Mouse (Mus musculus) embryonic facial prominence, embryonic 13.5 days (tissue): ENCODE measurements around the gene Dusp5. TPM values are rescaled to one million over a fixed set of nuclear protein-coding genes. Genes with fewer than 3 reads are reported as not detected.
"Not testable (repeated sequence)": the region's sequence is repeated elsewhere in the genome, so short reads cannot be mapped to it uniquely, and the experiment has no call there.

Experiments
- ATAC-seq: fragments of 200-750 bp; cut with Nextera tagmentation; 2 replicates; pipeline ENCODE4 v1.8.0; 2017; ENCODE audit warnings: low read depth; ENCODE audit not compliant: insufficient number of reproducible peaks, insufficient read depth, low FRiP score, low TSS enrichment
- H3K27ac ChIP-seq: fragments of 300-500 bp; sonication (generic); 2 replicates; pipeline ENCODE4 v1.5.1; 2015; ENCODE audit warnings: moderate library complexity, mild to moderate bottlenecking, inconsistent platforms
- H3K27me3 ChIP-seq: fragments of 300-500 bp; sonication (generic); 2 replicates; pipeline ENCODE4 v1.6.1; 2015; ENCODE audit warnings: mild to moderate bottlenecking, inconsistent platforms
- H3K36me3 ChIP-seq: fragments of 300-500 bp; sonication (generic); 2 replicates; pipeline ENCODE4 v1.6.1; 2015; ENCODE audit warnings: mild to moderate bottlenecking, inconsistent platforms
- H3K4me1 ChIP-seq: fragments of 300-500 bp; sonication (generic); 2 replicates; pipeline ENCODE4 v1.6.1; 2015; ENCODE audit warnings: inconsistent platforms
- H3K4me2 ChIP-seq: fragments of 300-500 bp; sonication (generic); 2 replicates; pipeline ENCODE4 v1.6.1; 2015; ENCODE audit warnings: moderate library complexity, mild to moderate bottlenecking, inconsistent platforms
- H3K4me3 ChIP-seq: fragments of 300-500 bp; sonication (generic); 2 replicates; pipeline ENCODE4 v1.5.1; 2015; ENCODE audit warnings: mild to moderate bottlenecking, inconsistent platforms
- H3K9ac ChIP-seq: fragments of 300-500 bp; sonication (generic); 2 replicates; pipeline ENCODE4 v1.6.1; 2015; ENCODE audit warnings: mild to moderate bottlenecking, inconsistent platforms
- H3K9me3 ChIP-seq: fragments of 300-500 bp; sonication (generic); 2 replicates; pipeline ENCODE4 v1.6.1; 2016; ENCODE audit warnings: inconsistent platforms
- WGBS: fragments of 180-500 bp; shearing (Covaris S2); methylation state at CpG from one replicate; pipeline ENCODE4 v1.1.7; 2015; ENCODE audit warnings: mixed read lengths; 5-methylcytosine and 5-hydroxymethylcytosine counted together
- polyA plus RNA-seq: library from polyadenylated mRNA; unstranded; fragments of >200 nt; fragmentation: Nextera tagmentation; extraction: Ambion mirVana; gene quantifications from 2 replicates; pipeline ENCODE4 v1.2.1, GENCODE M21; 2015

The Dusp5 gene
- polyA plus RNA-seq, 1 experiment from 2014 or later: 1.1 TPM

DNA sequence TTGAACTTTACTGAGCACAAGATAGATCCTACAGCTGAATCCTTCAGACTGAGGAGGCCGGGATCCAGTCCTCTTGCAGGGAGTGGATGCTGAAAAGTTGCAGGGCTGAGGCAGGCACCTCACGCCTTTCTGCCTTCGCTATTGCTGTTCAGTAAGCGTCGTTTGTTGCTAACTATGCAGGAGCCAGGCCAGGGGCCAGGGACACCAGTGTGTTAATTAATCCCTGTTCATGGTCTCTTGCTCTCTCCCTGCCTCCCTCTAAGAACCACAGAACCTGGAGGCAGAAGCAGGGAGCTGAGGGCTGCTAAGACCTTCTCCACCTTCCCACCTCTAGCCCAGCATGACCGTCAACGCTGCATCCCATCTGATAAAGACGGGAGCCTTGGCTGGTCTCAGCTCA lies 29.9 kb upstream of the Dusp5 start:
- Histone ChIP-seq H3K4me1 (peaks cover 6% of the 10 kb centered on the region; the same call in 1 of the 2 replicates), H3K9me3 (no peaks in the 10 kb centered on the region), H3K36me3 (no peaks in the 10 kb centered on the region), H3K4me2 (no peak overlapping the region), H3K27me3 (no peaks in the 10 kb centered on the region), H3K4me3 (no peak overlapping the region), H3K27ac (no peak overlapping the region), H3K9ac (no peak overlapping the region)
- no peak for ATAC-seq
- 89% methylated on average over 8 of the region's 8 CpGs for WGBS

DNA sequence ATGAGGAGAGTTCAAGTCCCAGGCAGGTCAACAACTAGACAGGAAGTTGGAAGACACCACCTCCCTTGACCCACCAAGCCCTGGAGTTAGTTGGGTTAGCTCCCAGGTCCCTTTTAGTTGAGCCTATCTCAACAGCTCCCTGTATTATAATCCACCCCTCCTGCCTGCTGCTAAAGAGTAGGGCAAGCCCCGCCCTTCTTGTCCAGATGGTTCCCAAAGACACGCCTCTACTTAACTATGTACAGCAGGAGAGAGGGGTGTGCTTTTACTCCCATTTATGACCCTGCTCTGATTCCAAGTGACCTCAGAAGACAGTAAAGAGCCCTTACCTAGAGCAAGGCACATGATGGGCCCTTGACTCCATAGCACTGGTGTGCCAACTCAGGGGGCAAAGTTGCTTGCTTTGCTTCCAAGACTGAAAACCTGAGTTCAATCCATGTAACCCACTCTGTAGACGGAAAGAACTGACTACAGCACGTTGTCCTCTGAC lies 29.4 kb upstream of the Dusp5 start:
- Histone ChIP-seq H3K4me2 (no peak overlapping the region), H3K27ac (no peak overlapping the region), H3K9me3 (no peaks in the 10 kb centered on the region), H3K4me1 (peaks cover 6% of the 10 kb centered on the region; the same call in 1 of the 2 replicates), H3K27me3 (no peaks in the 10 kb centered on the region), H3K4me3 (no peak overlapping the region), H3K9ac (no peak overlapping the region), H3K36me3 (no peaks in the 10 kb centered on the region)
- ATAC-seq: no peak
- WGBS: 82% methylated on average over 4 of the region's 4 CpGs

DNA sequence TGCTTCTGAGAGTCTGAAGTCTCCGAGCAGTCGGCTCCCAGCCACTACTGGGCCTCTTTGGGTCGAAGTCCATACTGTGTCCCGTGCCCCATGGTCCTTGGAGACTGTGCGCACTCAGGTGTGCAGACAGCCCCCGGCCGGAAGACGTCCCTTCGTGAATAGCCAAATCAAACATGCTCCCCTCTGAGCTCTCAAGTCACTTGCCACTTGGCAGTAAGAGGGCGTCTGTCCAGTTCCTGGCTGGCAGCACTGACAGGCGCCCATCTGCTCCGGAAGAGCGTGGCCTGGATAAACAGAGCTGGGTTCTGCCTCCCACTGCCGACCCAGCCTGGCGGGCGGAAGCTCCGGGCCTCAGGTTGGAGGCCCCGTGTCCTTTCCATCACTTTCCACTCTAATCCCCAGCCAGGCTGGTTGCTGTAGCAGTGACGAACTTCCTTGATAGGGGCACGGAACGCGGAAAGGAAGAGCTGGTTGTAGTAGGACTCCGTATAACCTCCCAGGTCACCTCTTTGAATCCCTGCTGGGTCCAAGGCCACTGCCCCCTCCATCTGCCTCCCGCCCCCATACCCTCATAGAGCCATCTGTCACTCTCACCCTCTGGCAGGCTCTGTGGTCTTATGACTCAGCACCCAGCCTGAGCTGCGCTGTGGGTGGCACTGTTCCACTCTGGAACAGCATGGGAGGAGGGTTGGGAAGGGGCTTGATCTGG lies 28.5 kb upstream of the Dusp5 start:
- no peaks in the 10 kb centered on the region for H3K36me3 ChIP-seq
- no peak overlapping the region for H3K27ac ChIP-seq
- no peaks in the 10 kb centered on the region for H3K9me3 ChIP-seq
- H3K9ac ChIP-seq: no peak overlapping the region
- ATAC-seq: 0 out of 2 replicates have a peak, but pooled peaks have one; percentile 41
- H3K4me1 ChIP-seq: peaks cover 6% of the 10 kb centered on the region; the same call in 1 of the 2 replicates
- H3K4me3 ChIP-seq: no peak overlapping the region
- WGBS: 76% methylated on average over 25 of the region's 25 CpGs
- H3K4me2 ChIP-seq: no peak overlapping the region
- H3K27me3 ChIP-seq: no peaks in the 10 kb centered on the region

DNA sequence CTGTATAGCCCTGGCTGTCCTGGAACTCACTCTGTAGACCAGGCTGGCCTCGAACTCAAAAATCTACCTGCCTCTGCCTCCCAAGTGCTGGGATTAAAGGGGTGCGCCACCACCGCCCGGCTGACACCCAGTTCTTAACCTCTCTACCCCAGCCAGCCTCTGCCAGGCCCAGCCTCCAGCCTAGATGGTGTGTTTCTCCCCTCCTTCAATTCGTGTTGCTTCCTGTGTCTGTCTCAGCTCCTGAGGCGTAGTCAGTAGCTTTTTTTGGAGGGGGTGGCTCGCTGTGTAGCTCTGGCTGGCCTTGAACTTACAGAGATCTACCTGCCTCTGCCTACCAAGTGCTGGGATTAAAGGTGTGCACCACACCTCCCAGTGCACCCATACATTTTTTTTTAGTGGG lies 27.7 kb upstream of the Dusp5 start:
- not testable (repeated sequence) for H3K4me1 ChIP-seq, H3K27ac ChIP-seq, H3K4me2 ChIP-seq, H3K9ac ChIP-seq, H3K27me3 ChIP-seq, H3K36me3 ChIP-seq, ATAC-seq, H3K4me3 ChIP-seq, H3K9me3 ChIP-seq
- 86% methylated on average over 7 of the region's 7 CpGs for WGBS

DNA sequence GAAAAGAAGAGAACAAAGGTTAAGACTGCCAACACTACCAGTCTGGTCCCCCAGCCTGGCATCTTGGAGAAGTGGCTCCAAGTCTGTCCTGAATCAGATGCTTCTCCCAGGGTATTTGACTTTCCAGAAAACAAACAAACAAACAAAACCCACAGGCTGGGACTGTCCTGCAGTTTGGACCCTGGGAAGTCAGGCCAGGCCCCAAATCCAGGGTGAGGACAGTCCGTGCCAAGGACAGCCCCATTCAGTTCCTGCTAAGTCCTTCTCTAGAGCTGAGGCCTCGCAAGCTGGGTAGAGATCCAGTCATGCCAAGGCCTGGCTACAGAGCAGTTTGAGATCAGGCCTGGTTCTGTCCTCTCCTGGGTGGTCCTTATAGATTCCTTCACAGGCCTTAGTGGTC lies 27.1 kb upstream of the Dusp5 start:
- WGBS: 92% methylated on average over 2 of the region's 2 CpGs
- no peak for ATAC-seq
- H3K27ac ChIP-seq: no peak overlapping the region

DNA sequence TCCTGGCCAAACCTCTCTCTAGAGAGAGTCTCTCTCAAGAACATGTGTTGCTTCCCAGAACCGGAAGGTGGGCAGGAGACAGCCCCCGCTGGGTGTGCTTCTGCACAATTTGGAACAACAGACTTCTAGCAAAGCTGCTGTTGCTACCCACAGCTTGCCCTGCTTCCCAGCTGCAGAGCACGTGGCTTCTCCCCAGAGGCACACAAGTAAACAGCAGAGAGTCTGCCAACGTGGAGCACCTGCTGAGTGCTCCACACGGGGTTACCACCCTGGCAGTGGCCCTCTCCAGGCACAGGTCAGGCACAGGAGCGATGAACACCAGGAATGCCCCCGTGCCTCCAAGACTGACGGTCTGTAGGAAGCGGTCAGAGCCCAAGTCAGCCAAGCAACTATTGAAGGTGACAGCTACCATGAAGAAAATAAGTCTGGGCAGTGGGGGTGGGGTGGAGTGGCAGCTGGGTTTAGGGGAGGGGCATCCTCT lies 26.0 kb upstream of the Dusp5 start:
- Histone ChIP-seq H3K4me3 (no peak overlapping the region), H3K9me3 (no peaks in the 10 kb centered on the region), H3K4me1 (peaks cover 6% of the 10 kb centered on the region; the same call in 1 of the 2 replicates), H3K9ac (no peak overlapping the region), H3K27ac (no peak overlapping the region), H3K36me3 (no peaks in the 10 kb centered on the region), H3K27me3 (no peaks in the 10 kb centered on the region), H3K4me2 (no peak overlapping the region)
- ATAC-seq: no peak
- WGBS: 50% methylated on average over 9 of the region's 9 CpGs

More for the DNA sequence above, 27.1 kb upstream of the Dusp5 start:
- no peaks in the 10 kb centered on the region for H3K27me3 ChIP-seq
- no peak overlapping the region for H3K4me3 ChIP-seq
- no peak overlapping the region for H3K9ac ChIP-seq
- H3K9me3 ChIP-seq: no peaks in the 10 kb centered on the region
- H3K36me3 ChIP-seq: no peaks in the 10 kb centered on the region
- H3K4me2 ChIP-seq: no peak overlapping the region
- H3K4me1 ChIP-seq: peaks cover 6% of the 10 kb centered on the region; the same call in 1 of the 2 replicates

DNA sequence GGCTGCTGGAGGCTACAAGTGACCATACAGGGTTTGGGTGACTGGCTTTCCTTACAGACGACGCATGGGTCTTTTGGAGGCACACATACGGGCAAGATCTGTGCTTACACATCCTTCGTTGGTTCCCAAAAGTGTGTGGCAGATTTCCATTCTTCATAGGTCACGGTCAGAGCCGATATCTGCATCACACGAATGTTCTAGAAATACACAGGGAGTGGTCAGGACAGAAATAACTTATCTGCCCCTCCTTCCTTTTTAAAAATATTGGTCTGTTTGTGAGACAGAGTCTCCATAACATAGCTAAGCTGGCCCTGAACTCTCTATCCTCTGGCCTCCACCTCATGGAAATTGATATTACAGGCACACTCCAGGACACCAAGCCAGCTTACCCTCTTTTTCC lies 24.7 kb upstream of the Dusp5 start:
- Histone ChIP-seq H3K36me3 (no peaks in the 10 kb centered on the region), H3K9me3 (no peaks in the 10 kb centered on the region), H3K4me1 (peaks cover 6% of the 10 kb centered on the region; the same call in 1 of the 2 replicates), H3K4me3 (no peak overlapping the region), H3K4me2 (no peak overlapping the region), H3K27me3 (no peaks in the 10 kb centered on the region), H3K9ac (no peak overlapping the region), H3K27ac (no peak overlapping the region)
- ATAC-seq: no peak
- 87% methylated on average over 7 of the region's 7 CpGs for WGBS

DNA sequence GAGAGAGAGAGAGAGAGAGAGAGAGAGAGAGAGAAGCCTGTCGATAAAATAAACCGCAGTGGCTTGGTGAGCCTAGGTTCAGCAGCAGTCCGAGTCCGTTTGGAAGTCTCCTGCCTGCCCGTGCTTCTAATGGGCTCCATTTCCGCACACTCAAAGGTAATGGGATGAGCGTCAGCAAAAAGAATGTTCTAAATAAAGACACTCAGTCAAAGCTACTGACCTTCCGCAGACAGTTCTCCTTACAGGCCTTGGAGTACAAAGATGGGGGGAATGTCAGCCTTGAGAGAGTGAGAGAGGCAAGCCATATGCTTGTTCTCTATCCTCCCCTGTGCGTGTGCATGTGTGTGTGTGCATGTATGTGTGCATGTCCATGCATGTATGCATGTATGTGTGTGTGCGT lies 23.2 kb upstream of the Dusp5 start:
- no peak overlapping the region for H3K4me3 ChIP-seq
- no peaks in the 10 kb centered on the region for H3K9me3 ChIP-seq
- H3K9ac ChIP-seq: no peak overlapping the region
- H3K4me1 ChIP-seq: peaks cover 6% of the 10 kb centered on the region; the same call in 1 of the 2 replicates
- H3K36me3 ChIP-seq: no peaks in the 10 kb centered on the region
- 0 out of 2 replicates have a peak, but pooled peaks have one; percentile 41 for ATAC-seq
- WGBS: 85% methylated on average over 10 of the region's 10 CpGs
- no peaks in the 10 kb centered on the region for H3K27me3 ChIP-seq
- no peak overlapping the region for H3K4me2 ChIP-seq
- no peak overlapping the region for H3K27ac ChIP-seq

DNA sequence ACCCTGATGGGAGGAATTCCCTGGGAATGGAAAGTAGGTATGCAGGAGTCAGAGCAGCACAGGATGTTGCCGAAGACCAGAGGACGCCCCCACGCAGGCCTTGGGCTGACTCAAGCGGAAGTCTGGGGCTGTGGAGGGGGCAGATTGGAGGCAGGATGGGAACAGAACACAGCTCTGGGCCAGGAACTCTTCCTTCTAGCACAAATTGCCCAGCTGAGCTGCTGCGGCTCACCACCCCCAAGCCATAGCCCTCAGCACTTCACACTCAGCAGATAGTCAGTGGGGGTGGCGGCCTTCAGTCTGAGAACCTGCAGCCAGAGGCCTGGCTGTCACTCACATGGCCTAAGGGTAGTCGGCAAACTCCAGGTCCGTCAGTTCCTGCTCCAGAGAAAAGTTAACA lies 21.4 kb upstream of the Dusp5 start:
- WGBS: 38% methylated on average over 8 of the region's 8 CpGs
- Histone ChIP-seq H3K36me3 (no peaks in the 10 kb centered on the region), H3K9ac (no peak overlapping the region), H3K27ac (no peak overlapping the region), H3K4me2 (no peak overlapping the region), H3K4me1 (peaks cover 6% of the 10 kb centered on the region; the same call in 1 of the 2 replicates), H3K9me3 (no peaks in the 10 kb centered on the region), H3K4me3 (no peak overlapping the region), H3K27me3 (no peaks in the 10 kb centered on the region)
- ATAC-seq: no peak

DNA sequence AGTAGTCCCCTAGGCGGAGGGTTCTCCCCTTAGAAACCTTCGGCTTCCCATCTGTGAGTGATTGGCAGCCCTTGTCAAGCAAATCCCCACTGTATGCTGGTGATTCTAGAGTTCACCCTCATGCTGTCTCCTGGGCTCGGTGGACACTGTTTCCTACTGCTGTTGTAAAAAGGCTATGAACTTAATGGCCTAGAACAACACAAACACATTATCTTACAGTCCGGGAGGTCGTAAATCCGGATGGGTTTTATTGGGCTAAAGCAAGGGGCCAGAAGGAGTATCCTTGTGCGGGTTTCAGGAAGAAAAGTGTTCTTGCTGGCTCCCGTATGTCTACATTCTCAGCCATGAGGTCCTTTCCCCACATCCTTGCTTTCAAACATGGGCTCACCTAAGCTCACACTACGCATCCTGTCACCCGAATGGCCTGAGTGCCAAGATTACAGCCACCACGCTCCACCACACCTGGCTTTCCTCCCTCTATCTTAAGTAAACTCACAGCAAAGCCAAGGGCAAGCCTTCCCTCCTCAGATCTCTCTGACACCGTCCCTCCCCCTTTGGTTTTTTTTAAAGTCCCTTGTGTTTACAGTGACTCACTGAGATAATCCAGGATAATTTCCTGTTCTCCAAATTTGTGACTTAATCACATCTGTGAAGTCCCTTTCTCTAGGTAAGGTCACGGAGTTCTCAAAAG lies 17.5 kb upstream of the Dusp5 start:
- Histone ChIP-seq H3K27me3 (no peaks in the 10 kb centered on the region), H3K27ac (no peak overlapping the region), H3K9ac (no peak overlapping the region), H3K9me3 (no peaks in the 10 kb centered on the region), H3K36me3 (no peaks in the 10 kb centered on the region), H3K4me2 (no peak overlapping the region), H3K4me3 (no peak overlapping the region), H3K4me1 (no peaks in the 10 kb centered on the region)
- WGBS: 74% methylated on average over 13 of the region's 13 CpGs
- ATAC-seq: no peak

DNA sequence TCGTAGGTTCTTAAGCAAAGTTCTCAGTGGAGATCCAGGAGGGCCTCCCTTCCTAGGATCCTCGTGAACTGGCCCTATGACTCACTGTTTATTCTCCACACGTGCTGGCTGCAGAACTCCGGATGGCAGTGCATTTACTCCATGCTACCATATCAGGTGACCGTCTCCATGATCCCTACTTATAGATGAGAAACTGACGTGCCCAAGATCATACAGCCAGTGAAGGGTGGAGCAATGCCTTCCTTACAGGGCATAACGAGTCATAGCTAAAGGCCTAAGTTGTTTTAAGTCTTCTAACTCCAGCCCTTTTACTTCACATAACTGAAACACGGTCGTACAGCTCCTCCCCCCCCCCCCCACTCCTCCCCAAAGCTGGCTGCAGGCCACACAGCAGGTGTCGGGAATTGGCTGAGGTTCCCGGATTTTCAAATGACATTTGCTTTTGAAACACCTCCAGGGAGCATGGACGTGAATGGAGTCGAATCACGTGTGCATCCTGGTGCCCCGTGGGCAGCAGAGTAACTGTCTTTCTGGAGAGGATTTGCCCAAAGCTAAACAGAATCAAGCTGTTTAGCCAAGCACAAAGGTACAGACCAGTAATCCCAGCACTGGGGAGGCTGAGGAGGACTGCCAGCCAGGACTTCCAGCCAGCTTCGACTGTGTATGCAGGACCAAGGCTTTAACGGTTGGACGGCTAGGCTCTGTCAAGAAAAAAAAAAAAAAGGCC lies 11.4 kb upstream of the Dusp5 start:
- Histone ChIP-seq H3K36me3 (no peaks in the 10 kb centered on the region), H3K4me2 (no peak overlapping the region), H3K27ac (no peak overlapping the region), H3K9ac (no peak overlapping the region), H3K4me1 (no peaks in the 10 kb centered on the region), H3K4me3 (no peak overlapping the region), H3K27me3 (no peaks in the 10 kb centered on the region), H3K9me3 (no peaks in the 10 kb centered on the region)
- 33% methylated on average over 18 of the region's 18 CpGs for WGBS
- no peak for ATAC-seq
